Mouse (Mus musculus) heart, postnatal 0 days (tissue): ENCODE data around the gene Atf5.

Source experiments
- CTCF ChIP-seq: IDR thresholded peaks from 2 replicates; pipeline ENCODE4 v1.5.1; 2016; ENCODE audit warnings: antibody characterized with exemption, control low read depth, low read depth
- EP300 ChIP-seq: IDR thresholded peaks from 2 replicates; pipeline ENCODE4 v1.6.1; 2016; ENCODE audit warnings: antibody characterized with exemption, low read depth

DNA sequence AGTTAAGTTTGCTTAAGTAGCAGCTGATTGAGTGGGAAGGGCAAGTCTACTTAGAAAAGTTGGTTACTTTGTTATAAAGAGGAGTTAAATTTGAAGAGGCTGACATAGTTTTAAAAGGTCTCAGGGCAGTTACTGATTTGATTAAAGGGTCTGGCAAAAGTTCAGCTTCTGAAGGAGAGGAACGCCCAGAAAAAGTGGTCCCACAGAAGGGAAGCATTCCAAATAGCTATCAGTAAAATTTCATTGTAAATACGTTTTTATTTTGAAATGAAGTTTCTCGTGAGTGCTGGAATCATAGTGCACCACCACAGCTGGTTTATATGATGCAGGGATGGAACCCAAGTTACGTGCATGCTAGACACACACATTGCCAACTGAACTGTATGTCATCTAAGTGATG, 16.3 kb upstream of the Atf5 start:
- TF ChIP-seq CTCF = no peak
- TF ChIP-seq EP300 = no peak
